Comparison of ENCODE assay signal across 8 mouse cellular contexts in the genomic region with DNA sequence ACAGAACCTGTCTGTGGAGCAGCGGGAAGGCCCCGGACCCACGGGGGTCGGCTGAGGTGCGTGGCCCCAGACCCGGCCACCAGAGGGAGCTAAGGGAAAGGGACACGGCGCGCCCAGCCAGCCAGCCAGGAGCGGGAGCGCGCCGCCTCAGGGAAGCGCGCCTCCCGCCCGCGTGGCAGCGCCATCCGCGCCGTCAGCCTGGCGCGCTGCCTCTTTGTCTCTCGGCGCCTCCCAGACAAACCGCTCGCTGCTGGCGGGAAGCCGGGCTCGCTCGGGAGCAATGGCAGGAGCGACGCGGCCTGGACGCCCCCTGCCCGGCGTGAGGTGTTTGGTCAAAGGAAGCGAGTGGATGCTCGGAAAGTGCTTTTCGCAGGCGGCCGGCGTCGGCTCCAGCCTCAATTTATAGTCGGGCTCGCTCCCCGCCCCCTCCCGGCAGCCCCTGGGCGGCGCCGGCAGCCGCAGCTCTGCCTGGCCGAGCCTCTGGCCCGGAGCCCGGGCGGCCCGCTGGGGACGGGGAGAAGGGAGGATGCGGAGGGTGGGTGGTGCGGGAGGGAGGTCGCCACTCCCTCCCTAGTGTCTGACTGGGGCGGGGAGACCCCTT. TPM values are rescaled to one million over a fixed set of nuclear protein-coding genes. Genes with fewer than 3 reads are reported as not detected.
DNase-seq lines count a peak whose midpoint lies in the region; ATAC-seq and TF ChIP-seq lines count a peak whose summit lies in the region.

No protein-coding gene starts in this region.

- WGBS in embryonic facial prominence, embryonic 15.5 days: under 1% methylated on average over 58 of the region's 63 CpGs
- WGBS in heart, embryonic 10.5 days: under 1% methylated on average over 63 of the region's 63 CpGs
- under 1% methylated on average over 63 of the region's 63 CpGs for WGBS in kidney, embryonic 15.5 days

- peak; percentile 76 for DNase-seq in 416B (ENCODE audit: low read depth)
- DNase-seq in heart, embryonic 10.5 days (ENCODE audit: low spot score): peak; percentile 89
- DNase-seq in liver: peak; percentile 87
- peak; percentile 20 to 61 for DNase-seq in monocyte, adult 2 months (ENCODE audit: low read depth in 1 of 2, low spot score in 2 of 2)
- peak; percentile 71 to 81 for DNase-seq in spleen, postnatal 14 days (ENCODE audit: low spot score in 2 of 2)

- peak; percentile 87 for ATAC-seq in embryonic facial prominence, embryonic 15.5 days (ENCODE audit: insufficient number of reproducible peaks, low FRiP score, low TSS enrichment, low read depth)
- ATAC-seq in kidney, embryonic 15.5 days (replicated peaks; ENCODE audit: low FRiP score): peak; percentile 93

- no peaks in the 10 kb centered on the region for H3K9me3 ChIP-seq in embryonic facial prominence, embryonic 15.5 days (replicated peaks)
- H3K9me3 ChIP-seq in heart, embryonic 10.5 days: no peaks in the 10 kb centered on the region
- H3K9me3 ChIP-seq in kidney, embryonic 15.5 days (replicated peaks): no peaks in the 10 kb centered on the region

- H3K4me3 ChIP-seq in bone marrow macrophage, adult 2 months (ENCODE audit: insufficient read depth, low read length): peak overlapping the region; percentile 73
- peak overlapping the region; percentile 62 for H3K4me3 ChIP-seq in embryonic facial prominence, embryonic 15.5 days (replicated peaks)
- H3K4me3 ChIP-seq in heart, embryonic 10.5 days: peak overlapping the region; percentile 68
- peak overlapping the region; percentile 70 for H3K4me3 ChIP-seq in kidney, embryonic 15.5 days (replicated peaks)

- H3K9ac ChIP-seq in embryonic facial prominence, embryonic 15.5 days: peak overlapping the region; percentile 75
- H3K9ac ChIP-seq in kidney, embryonic 15.5 days: peak overlapping the region; percentile 90

- no peak for TF ChIP-seq POLR2A in bone marrow macrophage, adult 2 months (IDR thresholded peaks at IDR 0.05; ENCODE audit: borderline replicate concordance, low read depth, low read length)

- peak overlapping the region; percentile 68 for H3K4me2 ChIP-seq in embryonic facial prominence, embryonic 15.5 days (replicated peaks)
- H3K4me2 ChIP-seq in kidney, embryonic 15.5 days: peak overlapping the region; percentile 83

- H3K27ac ChIP-seq in bone marrow macrophage, adult 2 months (ENCODE audit: insufficient read depth, low read depth, low read length): 0 out of 2 replicates have a peak overlapping the region, but pooled peaks have one; percentile 33
- peak overlapping the region; percentile 99 for H3K27ac ChIP-seq in embryonic facial prominence, embryonic 15.5 days (replicated peaks)
- H3K27ac ChIP-seq in heart, embryonic 10.5 days: peak overlapping the region; percentile 95
- H3K27ac ChIP-seq in kidney, embryonic 15.5 days: peak overlapping the region; percentile 99

- H3K4me1 ChIP-seq in bone marrow macrophage, adult 2 months (ENCODE audit: control insufficient read depth, insufficient read depth, low read length): peaks cover 3% of the 10 kb centered on the region; the same call in 1 of the 2 replicates
- H3K4me1 ChIP-seq in embryonic facial prominence, embryonic 15.5 days: peaks cover 43% of the 10 kb centered on the region
- peaks cover 22% of the 10 kb centered on the region for H3K4me1 ChIP-seq in heart, embryonic 10.5 days
- peaks cover 36% of the 10 kb centered on the region for H3K4me1 ChIP-seq in kidney, embryonic 15.5 days

- TF ChIP-seq CTCF in bone marrow macrophage, adult 2 months (IDR thresholded peaks at IDR 0.05; ENCODE audit: low read depth, low read length): peak; percentile 51; the same call in 1 of the 2 replicates

- peaks cover 8% of the 10 kb centered on the region for H3K36me3 ChIP-seq in embryonic facial prominence, embryonic 15.5 days
- H3K36me3 ChIP-seq in heart, embryonic 10.5 days: peaks cover 6% of the 10 kb centered on the region; the same call in 1 of the 2 replicates
- H3K36me3 ChIP-seq in kidney, embryonic 15.5 days: no peaks in the 10 kb centered on the region

- H3K27me3 ChIP-seq in embryonic facial prominence, embryonic 15.5 days: no peaks in the 10 kb centered on the region
- H3K27me3 ChIP-seq in heart, embryonic 10.5 days (ENCODE audit: insufficient read depth, poor library complexity, severe bottlenecking): peaks cover 6% of the 10 kb centered on the region; the same call in 1 of the 2 replicates
- H3K27me3 ChIP-seq in kidney, embryonic 15.5 days: no peaks in the 10 kb centered on the region

RNA-seq across cellular contexts. Expression of gene Shf, which starts 20.3 kb away (rescaled TPM):
- polyA plus RNA-seq in bone marrow macrophage, adult 2 months (2012; ENCODE audit: insufficient read depth, insufficient read length, missing spikeins): 2.6 TPM in 2 replicates
- 4.5 and 5.0 TPM in 2 replicates for polyA plus RNA-seq in embryonic facial prominence, embryonic 15.5 days (2015; fragmentation: Nextera tagmentation; extraction: Ambion mirVana)
- polyA plus RNA-seq in heart, embryonic 10.5 days (2016; fragmentation: Nextera tagmentation; extraction: Ambion mirVana): 3.2 and 5.4 TPM in 2 replicates
- polyA plus RNA-seq in kidney, embryonic 15.5 days (2015; fragmentation: Nextera tagmentation; extraction: Ambion mirVana): 2.4 and 2.6 TPM in 2 replicates

RNA-seq across cellular contexts. Expression of gene Duox1, which starts 33.2 kb away (rescaled TPM):
- not detected in 2 replicates for polyA plus RNA-seq in bone marrow macrophage, adult 2 months (2012; ENCODE audit: insufficient read depth, insufficient read length, missing spikeins)
- 1.5 TPM in 2 replicates for polyA plus RNA-seq in embryonic facial prominence, embryonic 15.5 days (2015; fragmentation: Nextera tagmentation; extraction: Ambion mirVana)
- 0.02 TPM in 1 of 2 replicates, not detected in the other for polyA plus RNA-seq in heart, embryonic 10.5 days (2016; fragmentation: Nextera tagmentation; extraction: Ambion mirVana)
- 0.04 TPM in 1 of 2 replicates, not detected in the other for polyA plus RNA-seq in kidney, embryonic 15.5 days (2015; fragmentation: Nextera tagmentation; extraction: Ambion mirVana)

RNA-seq across cellular contexts. Expression of gene Duoxa1, which starts 35.1 kb away (rescaled TPM):
- polyA plus RNA-seq in bone marrow macrophage, adult 2 months (2012; ENCODE audit: insufficient read depth, insufficient read length, missing spikeins): not detected in 2 replicates
- polyA plus RNA-seq in embryonic facial prominence, embryonic 15.5 days (2015; fragmentation: Nextera tagmentation; extraction: Ambion mirVana): 6.6 and 7.6 TPM in 2 replicates
- polyA plus RNA-seq in heart, embryonic 10.5 days (2016; fragmentation: Nextera tagmentation; extraction: Ambion mirVana): not detected in 2 replicates
- polyA plus RNA-seq in kidney, embryonic 15.5 days (2015; fragmentation: Nextera tagmentation; extraction: Ambion mirVana): 0.10 TPM in 1 of 2 replicates, not detected in the other

RNA-seq across cellular contexts. Expression of gene Duoxa2, which starts 49.9 kb away (rescaled TPM):
- not detected in 2 replicates for polyA plus RNA-seq in bone marrow macrophage, adult 2 months (2012; ENCODE audit: insufficient read depth, insufficient read length, missing spikeins)
- 0.25 TPM in 1 of 2 replicates, not detected in the other for polyA plus RNA-seq in embryonic facial prominence, embryonic 15.5 days (2015; fragmentation: Nextera tagmentation; extraction: Ambion mirVana)
- polyA plus RNA-seq in heart, embryonic 10.5 days (2016; fragmentation: Nextera tagmentation; extraction: Ambion mirVana): 0.26 TPM in 1 of 2 replicates, not detected in the other
- polyA plus RNA-seq in kidney, embryonic 15.5 days (2015; fragmentation: Nextera tagmentation; extraction: Ambion mirVana): 0.17 TPM in 1 of 2 replicates, not detected in the other

RNA-seq across cellular contexts. Expression of gene Duox2, which starts 50.4 kb away (rescaled TPM):
- not detected in 2 replicates for polyA plus RNA-seq in bone marrow macrophage, adult 2 months (2012; ENCODE audit: insufficient read depth, insufficient read length, missing spikeins)
- polyA plus RNA-seq in embryonic facial prominence, embryonic 15.5 days (2015; fragmentation: Nextera tagmentation; extraction: Ambion mirVana): 0.05 and 0.11 TPM in 2 replicates
- polyA plus RNA-seq in heart, embryonic 10.5 days (2016; fragmentation: Nextera tagmentation; extraction: Ambion mirVana): not detected in 2 replicates
- 0.10 and 0.19 TPM in 2 replicates for polyA plus RNA-seq in kidney, embryonic 15.5 days (2015; fragmentation: Nextera tagmentation; extraction: Ambion mirVana)

Comparison
In these comparisons a context has a peak if more than half of its experiments do, and no peak if none do; other contexts are left out.
1. Peak in every context shown above with its lines: DNase-seq, ATAC-seq, H3K4me3 ChIP-seq and H3K27ac ChIP-seq.
2. H3K27ac ChIP-seq: peak in every context shown above with its lines; median percentile 99 in embryonic facial prominence, embryonic 15.5 days; 99 in kidney, embryonic 15.5 days; 95 in heart, embryonic 10.5 days; 33 in bone marrow macrophage, adult 2 months.